Comparison of ENCODE assay signal across 10 mouse cellular contexts in genomic region chr11:35948457-35948881, GRCm38 (mm10). TPM values are rescaled to one million over a fixed set of nuclear protein-coding genes. Genes with fewer than 3 reads are reported as not detected.
DNase-seq lines count a peak whose midpoint lies in the region; ATAC-seq and TF ChIP-seq lines count a peak whose summit lies in the region.
"Had no signal": no experiment of that assay in that cellular context is flagged by ENCODE, and none has a peak within 500 bp of the region (broad histone marks: within the 10 kb centered on the region; RNA-seq: fewer than 3 reads in every experiment).

No protein-coding gene starts in this region.

- peak overlapping the region; percentile 77 for H3K27ac ChIP-seq in kidney, adult 2 months (ENCODE audit: insufficient read depth, low read depth, low read length)
- peak overlapping the region; percentile 9; the same call in 1 of the 2 replicates for H3K27ac ChIP-seq in forebrain, embryonic 12.5 days
- no peak overlapping the region for H3K27ac ChIP-seq in gastrocnemius, adult 2 months
- no peak overlapping the region for H3K27ac ChIP-seq in liver, postnatal 0 days (ENCODE audit: low read depth)

- TF ChIP-seq POLR2A in kidney, adult 2 months (IDR thresholded peaks at IDR 0.05; ENCODE audit: low read depth, low read length): no peak

- TF ChIP-seq EP300 in liver, postnatal 0 days (IDR thresholded peaks at IDR 0.05; ENCODE audit: low read depth): no peak

- in situ Hi-C loops in Patski (cut with MboI; ENCODE audit: low pct_unique_long_range_greater_than_20kb): no loop called here

- H3K4me1 ChIP-seq in kidney, adult 2 months (ENCODE audit: control insufficient read depth, insufficient read depth, low read length): peaks cover 43% of the 10 kb centered on the region
- H3K4me1 ChIP-seq in forebrain, embryonic 12.5 days: peaks cover 20% of the 10 kb centered on the region
- peaks cover 14% of the 10 kb centered on the region for H3K4me1 ChIP-seq in liver, postnatal 0 days (ENCODE audit: insufficient read depth)

- H3K9ac ChIP-seq in forebrain, embryonic 12.5 days: no peak overlapping the region
- H3K9ac ChIP-seq in liver, postnatal 0 days (replicated peaks): no peak overlapping the region

- peak; percentile 46 for DNase-seq in kidney, adult 2 months
- DNase-seq in kidney, adult 11 months: no peak
- no peak for DNase-seq in Patski (ENCODE audit: low read depth, low spot score)
- DNase-seq in lung, postnatal 10 days: peak; percentile 47
- no peak for DNase-seq in gastrocnemius, adult 2 months
- no peak for DNase-seq in liver, postnatal 0 days
- DNase-seq: retina, postnatal 1 day; thymus, adult 2 months had no signal

- no peak overlapping the region for H3K4me2 ChIP-seq in forebrain, embryonic 12.5 days
- no peak overlapping the region for H3K4me2 ChIP-seq in liver, postnatal 0 days (ENCODE audit: low read depth, low read length)

- intact Hi-C loops in gastrocnemius, adult 2 months (cut with DNase I): no loop called here

- ATAC-seq in Patski: peak; percentile 88
- peak; percentile 67; the same call in 1 of the 2 replicates for ATAC-seq in forebrain, embryonic 12.5 days (ENCODE audit: low FRiP score)
- no peak for ATAC-seq in liver, postnatal 0 days
- ATAC-seq in monocyte, adult 5-6 weeks (replicated peaks; ENCODE audit: insufficient number of reproducible peaks, low FRiP score, low TSS enrichment, poor library complexity, severe bottlenecking): no peak

- POLR2A ChIA-PET in Patski (lab: Charles Lee): interaction anchor here (0.8 to 4.9 kb wide), 3 partner anchors 9 to 29 kb away, joined by 3 to 41 read pairs (median 9); no protein-coding TSS in a partner anchor

- no peaks in the 10 kb centered on the region for H3K36me3 ChIP-seq in kidney, adult 2 months (ENCODE audit: control insufficient read depth, insufficient read depth, low read length)
- no peaks in the 10 kb centered on the region for H3K36me3 ChIP-seq in forebrain, embryonic 12.5 days (replicated peaks)
- H3K36me3 ChIP-seq in liver, postnatal 0 days (replicated peaks; ENCODE audit: insufficient read depth, low read length): no peaks in the 10 kb centered on the region

- no peak overlapping the region for H3K4me3 ChIP-seq in kidney, adult 2 months (ENCODE audit: insufficient read depth, low read depth, low read length)
- H3K4me3 ChIP-seq in forebrain, embryonic 12.5 days (replicated peaks): no peak overlapping the region
- no peak overlapping the region for H3K4me3 ChIP-seq in gastrocnemius, adult 2 months
- no peak overlapping the region for H3K4me3 ChIP-seq in liver, postnatal 0 days (ENCODE audit: low read depth, low read length)

- WGBS in kidney, adult 2 months: 27% methylated on average over 6 of the region's 6 CpGs
- 16% methylated on average over 6 of the region's 6 CpGs for WGBS in forebrain, embryonic 12.5 days
- 48% methylated on average over 6 of the region's 6 CpGs for WGBS in liver, postnatal 0 days (ENCODE audit: insufficient replicate concordance)

- H3K9me3 ChIP-seq in forebrain, embryonic 12.5 days: no peaks in the 10 kb centered on the region
- no peaks in the 10 kb centered on the region for H3K9me3 ChIP-seq in liver, postnatal 0 days (ENCODE audit: low read length)

- TF ChIP-seq CTCF in kidney, adult 2 months (conservative IDR thresholded peaks at IDR 0.05; ENCODE audit: insufficient read depth, insufficient read length, low read depth, low read length): no peak
- TF ChIP-seq CTCF in Patski (IDR thresholded peaks at IDR 0.05): no peak
- no peak for TF ChIP-seq CTCF in gastrocnemius, adult 2 months (IDR thresholded peaks at IDR 0.05)
- no peak for TF ChIP-seq CTCF in liver, postnatal 0 days (IDR thresholded peaks at IDR 0.05; ENCODE audit: low read depth)

- no peaks in the 10 kb centered on the region for H3K27me3 ChIP-seq in kidney, adult 2 months (replicated peaks; ENCODE audit: control insufficient read depth, insufficient read depth, low read length)
- H3K27me3 ChIP-seq in Patski: no peaks in the 10 kb centered on the region
- no peaks in the 10 kb centered on the region for H3K27me3 ChIP-seq in forebrain, embryonic 12.5 days
- no peaks in the 10 kb centered on the region for H3K27me3 ChIP-seq in liver, postnatal 0 days (ENCODE audit: insufficient read depth, low read length)

- CTCF ChIA-PET in Patski (lab: Charles Lee): interaction anchor here (0.8 to 5.5 kb wide), 3 partner anchors 13 to 42 kb away, joined by 3 to 25 read pairs (median 3); no protein-coding TSS in a partner anchor

RNA-seq across cellular contexts. Expression of gene Wwc1, which starts 31.9 kb away (rescaled TPM):
- polyA plus RNA-seq in kidney, adult 2 months (2012; rRNA removed): 91.9 and 110 TPM in 2 replicates
- polyA plus RNA-seq in Patski (2021): 384 TPM
- 6.7 and 10.3 TPM in 2 replicates for polyA plus RNA-seq in forebrain, embryonic 12.5 days (2016; fragmentation: Nextera tagmentation; extraction: Ambion mirVana)
- total RNA-seq in gastrocnemius, adult 2 months (2021): not detected
- 4.7 and 6.3 TPM in 2 replicates for polyA plus RNA-seq in liver, postnatal 0 days (2015; fragmentation: Nextera tagmentation; extraction: Ambion mirVana)
- 0.19 TPM in 1 of 3 replicates, not detected in the others for total RNA-seq in monocyte, adult 5-6 weeks (2017)

Comparison
In these comparisons a context has a peak if more than half of its experiments do, and no peak if none do; other contexts are left out.
1. DNase-seq: peak in kidney, adult 2 months (single experiment) and lung, postnatal 10 days (single experiment); none in kidney, adult 11 months (single experiment), Patski (single experiment), gastrocnemius, adult 2 months (single experiment) and liver, postnatal 0 days (single experiment).
2. H3K27ac ChIP-seq: peak in kidney, adult 2 months (single experiment) and forebrain, embryonic 12.5 days (single experiment); none in gastrocnemius, adult 2 months (single experiment) and liver, postnatal 0 days (single experiment).
3. ATAC-seq: peak in Patski (single experiment) and forebrain, embryonic 12.5 days (single experiment); none in liver, postnatal 0 days (single experiment) and monocyte, adult 5-6 weeks (single experiment).